Mouse (Mus musculus) spleen, adult 2 months (tissue): ENCODE data around the gene Limd1. TPM values are rescaled to one million over a fixed set of nuclear protein-coding genes. Genes with fewer than 3 reads are reported as not detected.
"Not testable (repeated sequence)": the region's sequence is repeated elsewhere in the genome, so short reads cannot be mapped to it uniquely, and the experiment has no call there.

ENCODE experiments used
- DNase-seq, 2 experiments: peaks; one replicate each; pipeline versions ENCODE4 v3.0.0 to v3.0.0-alpha.2; 2012 to 2021; ENCODE audit warnings: low spot score in 2 of 2, low read depth in 1 of 2
- H3K27ac ChIP-seq: fragments of 200-500 bp; 2 replicates; pipeline ENCODE4 v1.5.1; 2012; ENCODE audit warnings: low read length, inconsistent platforms; ENCODE audit not compliant: insufficient read depth
- H3K27me3 ChIP-seq: fragments of 200-500 bp; 2 replicates; pipeline ENCODE4 v1.6.1; 2012; ENCODE audit warnings: mild to moderate bottlenecking, moderate library complexity, low read length, inconsistent platforms; ENCODE audit not compliant: control insufficient read depth, insufficient read depth
- H3K36me3 ChIP-seq: fragments of 200-500 bp; 2 replicates; pipeline ENCODE4 v1.6.1; 2012; ENCODE audit warnings: mild to moderate bottlenecking, low read length, inconsistent platforms; ENCODE audit not compliant: control insufficient read depth, insufficient read depth
- H3K4me1 ChIP-seq: fragments of 200-500 bp; 2 replicates; pipeline ENCODE4 v1.6.1; 2011; ENCODE audit warnings: inconsistent platforms; ENCODE audit not compliant: control insufficient read depth, insufficient read depth, insufficient read length
- H3K4me3 ChIP-seq: fragments of 200-500 bp; 2 replicates; pipeline ENCODE4 v1.5.1; 2011; ENCODE audit warnings: mild to moderate bottlenecking, inconsistent platforms; ENCODE audit not compliant: insufficient read depth, insufficient read length; ENCODE audit errors: extremely low read depth
- CTCF ChIP-seq: fragments of 200-500 bp; IDR thresholded peaks from 2 replicates; pipeline ENCODE4 v1.5.1; 2011; ENCODE audit warnings: mild to moderate bottlenecking, inconsistent platforms; ENCODE audit not compliant: insufficient read depth, insufficient read length, insufficient replicate concordance; ENCODE audit errors: extremely low read depth
- POLR2A ChIP-seq: fragments of 200-500 bp; IDR thresholded peaks from 2 replicates; pipeline ENCODE4 v1.6.1; 2011; ENCODE audit warnings: low read depth, low read length, inconsistent platforms
- WGBS: fragments of 180-500 bp; shearing (Covaris S2); methylation state at CpG from one replicate; pipeline ENCODE4 v1.1.7; 2018; 5-methylcytosine and 5-hydroxymethylcytosine counted together
- polyA plus RNA-seq: library from polyadenylated mRNA; depleted of rRNA; stranded (reverse); fragments of >200 nt; gene quantifications from 2 replicates; pipeline ENCODE4 v1.2.3, GENCODE M21; 2012; rRNA removed

The Limd1 gene
- polyA plus RNA-seq = 45.1 and 55.1 TPM in 2 replicates

- DNase-seq = peak in 1 of 2 experiments; percentile 66
- peaks cover 26% of the 10 kb centered on the region for H3K4me1 ChIP-seq
- TF ChIP-seq CTCF (no peak), POLR2A (peak; percentile 17; the same call in 1 of the 2 replicates)
Observed at GRCm38 (mm10) chr9:123478586-123479195, at the start of gene Limd1. Gene Limd1 (plus strand): TSS chr9:123478706.

GRCm38 (mm10) chr9:123429863-123430262, 48.6 kb upstream of the Limd1 start:
- Histone ChIP-seq H3K4me3 (no peak overlapping the region), H3K36me3 (peaks cover 4% of the 10 kb centered on the region), H3K27ac (no peak overlapping the region), H3K4me1 (no peaks in the 10 kb centered on the region), H3K27me3 (no peaks in the 10 kb centered on the region)
- TF ChIP-seq CTCF (no peak), POLR2A (no peak)
- DNase-seq = no peak
- 95% methylated on average over 4 of the region's 4 CpGs for WGBS

More at GRCm38 (mm10) chr9:123478586-123479195, at the start of gene Limd1:
- Histone ChIP-seq H3K27me3 (no peaks in the 10 kb centered on the region), H3K27ac (peak within 1 kb of the TSS; percentile 92), H3K36me3 (peaks cover 4% of the 10 kb centered on the region; the same call in 1 of the 2 replicates), H3K4me3 (peak within 1 kb of the TSS; percentile 83)
- WGBS = under 1% methylated on average over 37 of the region's 57 CpGs

GRCm38 (mm10) chr9:123430973-123431372, 47.5 kb upstream of the Limd1 start:
- H3K4me3 ChIP-seq = no peak overlapping the region
- no peak overlapping the region for H3K27ac ChIP-seq
- no peaks in the 10 kb centered on the region for H3K27me3 ChIP-seq
- DNase-seq = no peak
- TF ChIP-seq CTCF = no peak
- TF ChIP-seq POLR2A = no peak
- H3K36me3 ChIP-seq = peaks cover 4% of the 10 kb centered on the region
- H3K4me1 ChIP-seq = no peaks in the 10 kb centered on the region

- TF ChIP-seq POLR2A (no peak), CTCF (no peak)
- no peak overlapping the region for H3K27ac ChIP-seq
- H3K27me3 ChIP-seq = no peaks in the 10 kb centered on the region
- DNase-seq = no peak
- 89% methylated on average over 2 of the region's 2 CpGs for WGBS
- no peak overlapping the region for H3K4me3 ChIP-seq
- H3K36me3 ChIP-seq = peaks cover 11% of the 10 kb centered on the region
- H3K4me1 ChIP-seq = no peaks in the 10 kb centered on the region
Observed at GRCm38 (mm10) chr9:123438223-123438622, 40.3 kb upstream of the Limd1 start.

- Histone ChIP-seq H3K4me3 (no peak overlapping the region), H3K36me3 (peaks cover 11% of the 10 kb centered on the region), H3K27ac (no peak overlapping the region), H3K4me1 (no peaks in the 10 kb centered on the region), H3K27me3 (no peaks in the 10 kb centered on the region)
- TF ChIP-seq POLR2A (no peak), CTCF (no peak)
- WGBS = 78% methylated on average over 5 of the region's 5 CpGs
- no peak for DNase-seq
Observed at GRCm38 (mm10) chr9:123440230-123441058, 38.1 kb upstream of the Limd1 start.

- not testable (repeated sequence) for H3K4me1 ChIP-seq, DNase-seq, H3K27me3 ChIP-seq, H3K4me3 ChIP-seq, H3K27ac ChIP-seq, H3K36me3 ChIP-seq
- WGBS = 97% methylated on average over 3 of the region's 3 CpGs
Observed at GRCm38 (mm10) chr9:123447101-123447500, 31.4 kb upstream of the Limd1 start.

- Histone ChIP-seq H3K4me1 (no peaks in the 10 kb centered on the region), H3K4me3 (no peak overlapping the region), H3K27me3 (no peaks in the 10 kb centered on the region), H3K36me3 (no peaks in the 10 kb centered on the region), H3K27ac (no peak overlapping the region)
- DNase-seq = no peak
- TF ChIP-seq POLR2A = no peak
- no peak for TF ChIP-seq CTCF
Observed at GRCm38 (mm10) chr9:123448594-123448993, 29.9 kb upstream of the Limd1 start.
